Mouse (Mus musculus) liver, embryonic 14.5 days (tissue): ENCODE results near the gene Hk1. TPM values are rescaled to one million over a fixed set of nuclear protein-coding genes. Genes with fewer than 3 reads are reported as not detected.
A peak's percentile ranks its signal among the peaks of the same experiment; 100 is the strongest.

Source experiments
- ATAC-seq: fragments of 200-750 bp; cut with Nextera tagmentation; 2 replicates; pipeline ENCODE4 v1.8.0; 2017; ENCODE audit warnings: moderate number of reproducible peaks, mild to moderate bottlenecking, moderate library complexity; ENCODE audit not compliant: insufficient read depth
- DNase-seq, 3 experiments: peaks; one replicate each; pipeline ENCODE4 v3.0.0-alpha.2; 2012 to 2013; ENCODE audit warnings: low read depth in 3 of 3, low spot score in 3 of 3
- H3K27ac ChIP-seq: fragments of 300-500 bp; sonication (generic); 2 replicates; pipeline ENCODE4 v1.5.1; 2014; ENCODE audit warnings: moderate library complexity, mild to moderate bottlenecking, control low read depth, inconsistent platforms
- H3K27me3 ChIP-seq: fragments of 300-500 bp; sonication (generic); 2 replicates; pipeline ENCODE4 v1.6.1; 2014; ENCODE audit warnings: mild to moderate bottlenecking, low read length, moderate library complexity; ENCODE audit not compliant: control insufficient read depth, insufficient read depth
- H3K36me3 ChIP-seq: fragments of 300-500 bp; sonication (generic); replicated peaks from 2 replicates; pipeline ENCODE4 v1.6.1; 2014; ENCODE audit warnings: low read depth; ENCODE audit not compliant: control insufficient read depth, insufficient read depth
- H3K4me1 ChIP-seq, 2 experiments: fragments of 200-500 bp in 1 of 2; fragments of 300-500 bp in 1 of 2; sonication (generic) in 1 of 2; replicated peaks; 2 replicates each; pipeline ENCODE4 v1.6.1; 2012 to 2014; ENCODE audit warnings: antibody characterized with exemption in 1 of 2, inconsistent platforms in 1 of 2, low read length in 1 of 2; ENCODE audit not compliant: control insufficient read depth in 2 of 2, insufficient read depth in 2 of 2
- H3K4me2 ChIP-seq: fragments of 300-500 bp; sonication (generic); 2 replicates; pipeline ENCODE4 v1.6.1; 2014; ENCODE audit warnings: low read depth, mild to moderate bottlenecking, control low read depth, moderate library complexity
- H3K4me3 ChIP-seq, 2 experiments: fragments of 200-500 bp in 1 of 2; fragments of 300-500 bp in 1 of 2; sonication (generic) in 1 of 2; 2 replicates each; pipeline ENCODE4 v1.5.1; 2012 to 2014; ENCODE audit warnings: low read depth in 2 of 2, low read length in 2 of 2, mild to moderate bottlenecking in 2 of 2, control low read depth in 1 of 2, inconsistent platforms in 1 of 2, moderate library complexity in 1 of 2; ENCODE audit not compliant: insufficient read depth in 1 of 2
- H3K9ac ChIP-seq: fragments of 300-500 bp; sonication (generic); replicated peaks from 2 replicates; pipeline ENCODE4 v1.6.1; 2014; ENCODE audit warnings: mild to moderate bottlenecking, control low read depth, moderate library complexity
- H3K9me3 ChIP-seq: fragments of 300-500 bp; sonication (generic); 2 replicates; pipeline ENCODE4 v1.6.1; 2016; ENCODE audit warnings: low read length, mixed read lengths; ENCODE audit not compliant: control insufficient read depth
- CTCF ChIP-seq: IDR thresholded peaks from 2 replicates; pipeline ENCODE4 v1.5.1; 2016; ENCODE audit warnings: antibody characterized with exemption, low read depth, control low read depth
- EP300 ChIP-seq: IDR thresholded peaks from 2 replicates; pipeline ENCODE4 v1.6.1; 2016; ENCODE audit warnings: antibody characterized with exemption, low read depth
- WGBS: fragments of 180-500 bp; shearing (Covaris S2); extraction: QIAGEN DNeasy Blood & Tissue Kit; methylation state at CpG from one replicate; pipeline ENCODE4 v1.1.7; 2014; ENCODE audit not compliant: insufficient replicate concordance; 5-methylcytosine and 5-hydroxymethylcytosine counted together
- polyA plus RNA-seq, 2 experiments: library from polyadenylated mRNA; depleted of rRNA in 1 of 2; stranded (reverse) in 1 of 2; unstranded in 1 of 2; fragments of >200 nt; fragmentation: Nextera tagmentation in 1 of 2; extraction: Ambion mirVana in 1 of 2; gene quantifications; 2 replicates each; pipeline versions ENCODE4 v1.2.1 to v1.2.3; 2012 to 2014

Hk1 gene
- polyA plus RNA-seq, 2 experiments, result 54.2 to 56.1 TPM

DNA sequence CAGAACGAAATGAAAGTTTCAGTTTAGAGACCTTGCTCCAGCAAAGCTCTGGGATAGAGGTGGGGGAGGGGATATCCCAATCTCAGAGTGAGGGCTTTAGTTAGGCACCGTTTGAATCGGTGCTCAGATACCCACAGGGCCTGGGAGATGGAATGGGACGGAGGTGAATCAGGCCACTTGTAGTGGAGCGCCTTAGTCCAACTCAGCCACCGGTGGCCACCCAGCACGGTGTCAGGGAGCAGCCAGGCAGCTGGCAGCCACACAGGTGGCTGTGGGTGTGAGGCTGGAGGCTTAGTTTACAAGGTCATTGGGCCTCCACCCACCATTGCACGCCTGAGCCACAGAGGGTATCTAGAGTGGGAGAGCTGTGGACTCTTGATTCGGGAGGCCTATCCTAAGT lies 41.5 kb downstream of the Hk1 start:
- H3K4me1 ChIP-seq, result peaks cover 59 to 65% of the 10 kb centered on the region in 2 experiments

DNA sequence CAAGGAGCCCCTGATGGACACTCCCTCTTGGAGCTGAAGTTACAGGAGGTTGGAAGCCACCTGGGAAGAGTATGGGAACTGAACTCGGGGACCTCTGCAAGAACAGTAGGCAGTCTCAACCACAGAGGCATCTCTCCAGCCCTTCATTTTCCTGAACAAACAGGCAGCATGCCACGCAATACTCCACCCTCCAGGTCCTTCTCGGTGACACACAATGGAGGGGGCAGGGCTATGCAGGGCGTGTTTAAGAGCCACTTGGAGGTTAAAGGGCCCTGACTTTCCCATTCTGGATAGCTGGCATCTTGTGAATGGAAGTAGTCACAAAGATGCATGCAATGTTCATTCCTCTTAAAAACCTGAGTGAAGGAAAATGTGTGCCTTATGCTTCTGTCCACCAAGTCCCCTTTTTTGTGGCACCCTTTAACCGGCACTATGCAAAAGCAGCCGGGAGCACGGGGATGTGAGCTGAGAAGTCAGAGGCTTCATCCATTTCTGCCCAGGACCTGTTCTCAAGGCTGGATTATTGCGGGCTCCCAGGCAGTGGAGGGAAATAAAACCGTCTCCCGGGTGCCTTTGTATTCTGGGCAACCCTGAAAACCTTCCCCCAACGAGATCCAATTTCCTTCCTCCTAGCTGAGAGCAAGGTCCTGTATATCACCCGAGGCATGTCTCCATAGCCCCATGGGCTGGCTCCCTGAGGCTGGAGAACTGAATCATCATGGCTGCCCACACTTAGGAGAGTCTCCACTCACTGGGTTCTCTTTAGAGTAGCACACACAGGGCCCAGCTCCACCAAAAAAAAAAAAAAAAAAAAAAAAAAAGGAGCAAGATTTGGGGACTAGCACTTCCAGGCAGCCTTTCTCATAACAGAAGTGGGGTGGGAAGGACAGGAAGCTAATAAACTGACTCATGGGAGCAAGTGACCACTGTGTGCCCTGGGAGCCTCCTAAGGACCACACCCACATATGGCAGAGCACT lies 42.8 kb downstream of the Hk1 start:
- Histone ChIP-seq H3K36me3 (peaks cover 3% of the 10 kb centered on the region; the same call in 1 of the 2 replicates), H3K4me3 (0 out of 4 replicates have a peak overlapping the region, but pooled peaks of 1 of the 2 experiments have one; percentile 3), H3K27ac (peak overlapping the region; percentile 62), H3K4me2 (peak overlapping the region; percentile 98), H3K4me1 (peaks cover 68 to 75% of the 10 kb centered on the region in 2 experiments), H3K9ac (peak overlapping the region; percentile 27; the same call in 1 of the 2 replicates), H3K27me3 (no peaks in the 10 kb centered on the region), H3K9me3 (no peaks in the 10 kb centered on the region)
- 14% methylated on average over 12 of the region's 12 CpGs for WGBS
- no peak for TF ChIP-seq EP300
- no peak for TF ChIP-seq CTCF
- no peak for DNase-seq
- no peak for ATAC-seq

More for the DNA sequence above, 41.5 kb downstream of the Hk1 start:
- DNase-seq (no peak), ATAC-seq (no peak)
- Histone ChIP-seq H3K4me2 (peak overlapping the region; percentile 98), H3K36me3 (peaks cover 3% of the 10 kb centered on the region; the same call in 1 of the 2 replicates), H3K9ac (no peak overlapping the region), H3K4me3 (peak overlapping the region; percentile 78 to 79), H3K27me3 (no peaks in the 10 kb centered on the region), H3K27ac (peak overlapping the region; percentile 13), H3K9me3 (no peaks in the 10 kb centered on the region)
- 65% methylated on average over 9 of the region's 9 CpGs for WGBS
- TF ChIP-seq CTCF (no peak), EP300 (no peak)

DNA sequence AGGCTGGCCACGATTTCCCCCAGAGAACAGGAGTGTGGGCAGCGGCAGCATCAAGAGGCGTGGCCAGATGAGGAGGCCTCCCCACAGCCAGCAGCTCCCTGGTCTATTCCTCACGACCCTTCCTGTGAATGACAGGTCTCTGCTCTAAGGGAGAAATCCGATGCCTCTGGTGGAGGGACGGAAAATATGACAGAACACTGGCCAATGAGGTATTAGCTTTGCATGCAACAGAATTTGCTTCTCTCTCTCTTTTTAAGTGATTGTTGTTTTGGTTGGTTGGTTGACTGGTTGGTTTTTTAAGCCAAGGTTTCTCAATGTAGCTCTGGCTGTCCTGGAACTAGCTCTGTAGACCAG lies 44.3 kb downstream of the Hk1 start:
- no peak overlapping the region for H3K4me3 ChIP-seq
- peaks cover 3% of the 10 kb centered on the region; the same call in 1 of the 2 replicates for H3K36me3 ChIP-seq
- peaks cover 79 to 83% of the 10 kb centered on the region in 2 experiments for H3K4me1 ChIP-seq
- H3K27me3 ChIP-seq, result no peaks in the 10 kb centered on the region
- whole genome bisulfite sequencing, result 15% methylated on average over 6 of the region's 6 CpGs
- DNase-seq, result no peak
- no peak for TF ChIP-seq EP300
- H3K9me3 ChIP-seq, result no peaks in the 10 kb centered on the region
- H3K4me2 ChIP-seq, result peak overlapping the region; percentile 98
- ATAC-seq, result no peak
- peak overlapping the region; percentile 16 for H3K9ac ChIP-seq
- peak overlapping the region; percentile 49 for H3K27ac ChIP-seq

DNA sequence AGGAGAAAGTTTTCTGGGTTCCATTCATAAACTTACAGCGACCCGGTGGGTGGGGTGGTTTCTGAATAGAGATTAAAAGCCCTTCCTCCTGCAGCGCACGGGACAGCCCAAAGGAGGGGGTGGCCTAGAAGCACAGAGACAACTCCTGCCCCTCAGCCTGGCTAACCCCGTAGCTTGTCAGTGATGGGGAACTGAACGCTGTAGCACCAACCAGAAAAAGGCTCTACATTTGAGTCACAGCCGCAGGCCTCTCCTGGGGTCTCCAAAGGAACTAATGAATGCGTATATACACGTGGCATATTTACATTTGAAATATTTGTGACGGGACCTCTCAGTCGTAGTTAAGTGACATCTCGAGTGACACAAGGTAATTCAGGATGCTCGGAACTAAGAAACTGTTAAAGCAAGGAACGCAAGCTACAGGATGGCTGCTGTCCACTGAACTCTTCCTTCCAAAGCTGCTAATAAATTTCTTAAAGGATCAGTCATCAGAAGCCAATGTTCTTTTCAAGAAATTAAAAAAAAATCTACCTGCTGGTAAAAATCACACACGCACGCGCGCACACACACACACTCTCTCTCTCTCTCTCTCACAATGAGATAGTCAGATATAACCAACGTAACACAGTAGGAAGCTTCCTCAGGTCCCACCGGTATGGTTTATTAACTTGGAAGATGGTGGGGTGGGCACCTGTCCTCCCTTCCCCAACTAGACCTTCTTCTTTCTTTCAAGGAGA lies 44.9 kb downstream of the Hk1 start:
- TF ChIP-seq EP300 (no peak), CTCF (no peak)
- ATAC-seq (no peak), DNase-seq (no peak)
- Histone ChIP-seq H3K9me3 (no peaks in the 10 kb centered on the region), H3K9ac (peak overlapping the region; percentile 45), H3K4me2 (peak overlapping the region; percentile 98), H3K36me3 (peaks cover 3% of the 10 kb centered on the region; the same call in 1 of the 2 replicates), H3K4me3 (peak overlapping the region in 1 of 2 experiments; percentile 8; a peak in 1 of 4 replicates), H3K27ac (peak overlapping the region; percentile 50), H3K4me1 (peaks cover 79 to 86% of the 10 kb centered on the region in 2 experiments), H3K27me3 (no peaks in the 10 kb centered on the region)
- WGBS, result 44% methylated on average over 20 of the region's 20 CpGs

DNA sequence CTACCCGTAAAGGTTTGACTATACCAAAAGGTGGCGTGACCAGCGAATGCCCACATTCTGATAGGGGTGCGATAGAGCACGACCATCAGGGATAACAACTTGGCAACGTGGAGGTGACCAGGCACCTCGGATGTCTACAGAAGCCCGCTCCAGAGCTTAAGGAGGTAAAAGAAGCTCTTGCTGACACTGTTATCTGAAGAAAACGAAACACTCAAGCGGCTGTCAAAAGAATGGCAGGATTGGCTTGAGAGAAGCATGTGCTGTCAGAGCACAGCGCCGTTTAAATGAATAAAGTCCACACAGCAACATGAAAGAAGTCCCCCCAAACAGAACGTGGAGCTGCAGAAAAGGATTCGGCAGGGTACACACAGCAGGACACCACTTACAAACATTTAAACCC lies 46.4 kb downstream of the Hk1 start:
- peak overlapping the region; percentile 37 to 49; a peak in 2 of 4 replicates for H3K4me3 ChIP-seq
- H3K27ac ChIP-seq, result peak overlapping the region; percentile 95
- H3K9me3 ChIP-seq, result no peaks in the 10 kb centered on the region
- H3K4me1 ChIP-seq, result peaks cover 81 to 90% of the 10 kb centered on the region in 2 experiments
- H3K27me3 ChIP-seq, result no peaks in the 10 kb centered on the region
- ATAC-seq (no peak), DNase-seq (no peak)
- H3K36me3 ChIP-seq, result peaks cover 3% of the 10 kb centered on the region; the same call in 1 of the 2 replicates
- 57% methylated on average over 14 of the region's 14 CpGs for WGBS
- peak overlapping the region; percentile 73 for H3K4me2 ChIP-seq
- peak overlapping the region; percentile 40; the same call in 1 of the 2 replicates for H3K9ac ChIP-seq
- TF ChIP-seq CTCF (no peak), EP300 (no peak)
